Mouse (Mus musculus) adrenal gland, postnatal 25 days (tissue): Measurements from ENCODE around the gene Nfkbil1. TPM values are rescaled to one million over a fixed set of nuclear protein-coding genes. Genes with fewer than 3 reads are reported as not detected.

Experiments
- DNase-seq: peaks from one replicate; pipeline ENCODE4 v3.0.0; 2021; ENCODE audit warnings: mixed read lengths
- long read RNA-seq: library from polyadenylated mRNA; stranded (forward); transcript quantifications from one replicate; pipeline ENCODE4 v2.0.0, GENCODE M21; 2021
- total RNA-seq: library from RNA; stranded (reverse); gene quantifications from 2 replicates; pipeline ENCODE4 v1.2.3, GENCODE M21; 2021

Nfkbil1 gene
- total RNA-seq = 18.3 and 24.1 TPM in 2 replicates
- long read RNA-seq, transcript Nfkbil1-201 (4 exons, 1,447 nt) = major isoform, 9 of 19 reads
- long read RNA-seq, partial matches to known transcripts = 2 of 19 reads
- long read RNA-seq, other reads (novel, unspliced or antisense) = 8 of 19 reads

- peak; percentile 87 for DNase-seq
These were observed at the start of gene Nfkbil1 for GRCm38 (mm10) chr17:35235614-35236389. Gene Nfkbil1, minus strand, starts transcription at chr17:35235792.

DNA sequence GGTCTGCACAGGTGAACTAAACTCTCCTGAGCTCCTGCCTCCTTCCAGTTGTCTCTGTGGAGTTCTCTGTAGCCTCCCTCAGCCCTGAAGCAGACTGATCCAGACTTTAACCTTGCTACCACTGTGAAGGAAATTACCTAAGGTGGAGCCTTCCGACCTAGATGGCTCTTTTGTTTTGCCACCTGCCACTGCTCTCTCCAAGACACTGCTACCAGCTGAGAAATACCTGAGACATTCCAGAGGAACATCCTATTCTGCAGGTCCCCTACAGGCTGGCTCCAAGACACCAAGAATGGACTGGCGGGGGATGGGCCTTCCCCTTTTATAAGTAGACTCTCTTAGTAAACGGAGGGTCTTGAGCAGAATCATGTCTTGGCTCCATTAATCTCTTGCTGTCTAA, 44.7 kb upstream of the Nfkbil1 start:
- DNase-seq = no peak

GRCm38 (mm10) chr17:35278957-35279688, 43.5 kb upstream of the Nfkbil1 start:
- no peak for DNase-seq

DNA sequence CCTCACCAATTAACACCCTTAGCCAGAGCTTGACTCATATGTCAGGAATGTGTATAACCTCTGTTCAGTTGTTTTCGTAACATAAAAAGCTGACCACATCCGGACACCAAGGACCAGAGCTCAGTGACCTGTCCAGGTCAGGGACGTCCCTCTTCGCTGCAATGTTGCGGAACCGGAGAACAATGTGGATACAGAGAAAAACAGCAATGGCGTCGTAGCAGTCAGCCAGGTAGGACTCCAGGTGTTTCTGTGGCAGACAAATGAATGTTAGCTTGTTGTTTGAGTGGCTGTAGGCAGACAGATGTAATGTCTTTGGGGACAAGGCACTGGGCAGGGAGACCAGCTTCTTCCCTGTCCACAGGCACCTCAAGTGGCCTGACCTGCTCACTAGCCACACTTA, 42.5 kb upstream of the Nfkbil1 start:
- DNase-seq = no peak

DNA sequence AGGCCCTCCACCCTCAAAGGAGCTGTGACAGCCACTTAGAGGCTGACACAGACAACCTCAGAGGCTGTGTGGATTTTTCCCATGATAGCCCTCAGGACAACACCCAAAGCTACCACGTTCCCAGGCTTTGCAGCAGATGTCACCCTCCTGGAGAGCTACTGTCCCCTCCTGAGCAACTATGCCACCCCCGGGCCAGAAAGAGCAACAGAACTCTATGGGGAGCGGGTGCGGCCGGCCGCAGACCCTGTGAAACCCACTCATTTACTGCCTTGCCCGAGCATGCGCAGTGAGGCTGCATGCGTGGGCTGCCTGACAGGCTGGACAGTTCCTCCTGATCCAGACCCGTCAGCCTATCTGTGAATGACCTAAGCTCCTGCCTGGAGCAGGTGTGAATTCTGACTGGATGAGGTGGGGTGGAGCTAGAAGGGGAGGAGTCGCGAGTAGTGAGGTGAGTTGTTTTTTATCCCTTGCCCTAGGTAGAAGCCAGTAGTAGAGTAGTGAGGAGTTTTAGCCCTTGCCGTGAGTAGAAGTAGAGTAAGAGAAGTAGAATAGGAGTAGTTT, 40.8 kb upstream of the Nfkbil1 start:
- no peak for DNase-seq

GRCm38 (mm10) chr17:35274770-35275169, 39.2 kb upstream of the Nfkbil1 start:
- DNase-seq = peak; percentile 92

GRCm38 (mm10) chr17:35272249-35272648, 36.7 kb upstream of the Nfkbil1 start:
- no peak for DNase-seq

- DNase-seq = peak; percentile 70
These were observed 34.2 kb upstream of the Nfkbil1 start for GRCm38 (mm10) chr17:35269653-35270347.

DNA sequence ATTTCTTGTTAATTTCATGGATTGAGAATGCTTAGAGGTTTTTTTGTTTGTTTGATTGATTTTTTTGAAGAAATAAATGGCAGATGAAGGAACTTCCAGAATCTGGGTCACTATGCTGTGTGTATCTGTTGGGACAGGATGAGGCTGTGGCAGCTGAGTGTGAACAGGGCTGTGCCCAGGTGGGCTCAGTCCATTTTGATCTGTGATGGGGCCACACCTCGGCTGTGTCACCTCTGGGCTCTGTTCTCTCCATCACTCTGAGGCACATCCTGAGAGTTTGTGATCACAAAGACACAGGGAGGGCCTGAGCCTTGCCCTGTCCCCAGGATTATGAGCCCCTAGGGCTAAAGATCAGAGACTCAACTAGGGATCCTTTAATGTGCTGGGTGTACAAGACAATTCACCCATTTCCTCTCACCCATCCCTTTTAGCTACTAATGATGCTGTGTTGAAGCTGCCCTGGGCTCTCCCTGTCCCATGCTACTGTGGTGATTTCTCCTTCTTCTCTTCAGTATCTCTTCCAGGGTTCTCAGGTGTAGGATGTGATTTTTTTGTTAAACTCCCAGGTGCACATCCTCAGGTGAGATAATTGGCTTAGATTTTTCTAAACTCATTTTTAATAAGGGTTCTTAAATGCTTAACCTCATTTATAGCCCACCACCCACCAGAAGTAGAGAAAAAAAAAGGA, 32.0 kb upstream of the Nfkbil1 start:
- no peak for DNase-seq

- DNase-seq = peak; percentile 29
These were observed 27.9 kb upstream of the Nfkbil1 start for GRCm38 (mm10) chr17:35263523-35263883.

GRCm38 (mm10) chr17:35262664-35263522, 27.3 kb upstream of the Nfkbil1 start, which contains the start of gene H2-D1:
Gene H2-D1, plus strand, starts transcription at chr17:35262730.
- peak; percentile 99 for DNase-seq

GRCm38 (mm10) chr17:35261651-35262050, 26.1 kb upstream of the Nfkbil1 start:
- DNase-seq = no peak

GRCm38 (mm10) chr17:35259621-35260020, 24.0 kb upstream of the Nfkbil1 start:
- no peak for DNase-seq

DNA sequence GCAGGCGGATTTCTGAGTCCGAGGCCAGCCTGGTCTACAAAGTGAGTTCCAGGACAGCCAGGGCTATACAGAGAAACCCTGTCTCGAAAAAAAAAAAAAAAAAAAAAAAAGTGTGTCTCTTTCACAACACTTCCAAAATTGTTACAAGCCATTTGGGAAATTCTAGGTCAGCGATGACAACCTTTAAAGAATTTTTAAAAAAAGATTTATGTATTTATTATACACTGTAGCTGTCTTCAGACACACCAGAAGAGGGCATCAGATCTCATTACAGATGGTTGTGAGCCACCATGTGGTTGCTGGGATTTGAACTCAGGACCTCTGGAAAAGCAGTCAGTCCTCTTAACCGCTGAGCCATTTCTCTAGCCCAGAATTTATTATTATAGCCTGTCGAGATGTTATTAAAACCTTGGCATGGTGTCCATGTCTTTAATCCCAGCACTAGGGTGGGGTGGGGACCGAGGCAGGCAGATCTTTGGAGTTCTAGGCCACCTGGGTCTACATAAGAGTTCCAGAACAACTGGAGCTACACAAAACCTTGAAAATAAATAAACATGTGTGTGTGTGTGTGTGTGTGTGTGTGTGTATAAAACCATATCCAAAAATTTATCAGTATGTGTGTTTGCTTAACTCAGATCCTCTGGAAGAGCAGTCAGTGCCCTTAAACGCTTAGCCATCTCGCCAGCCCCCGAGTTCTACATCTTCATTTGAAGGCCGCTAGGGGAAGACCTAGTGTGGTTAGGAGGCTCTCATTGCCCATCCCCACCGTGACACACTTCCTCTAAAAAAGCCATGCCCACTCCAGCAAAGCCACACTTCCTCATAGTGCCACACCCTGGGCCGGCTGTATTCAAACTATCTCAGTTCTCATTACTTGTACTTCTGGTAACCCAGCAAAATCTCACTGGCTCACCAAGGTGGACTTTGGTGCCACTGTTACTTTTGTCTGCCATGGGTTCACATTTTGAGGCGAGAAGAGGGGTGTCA, 23.2 kb upstream of the Nfkbil1 start:
- DNase-seq = no peak

DNA sequence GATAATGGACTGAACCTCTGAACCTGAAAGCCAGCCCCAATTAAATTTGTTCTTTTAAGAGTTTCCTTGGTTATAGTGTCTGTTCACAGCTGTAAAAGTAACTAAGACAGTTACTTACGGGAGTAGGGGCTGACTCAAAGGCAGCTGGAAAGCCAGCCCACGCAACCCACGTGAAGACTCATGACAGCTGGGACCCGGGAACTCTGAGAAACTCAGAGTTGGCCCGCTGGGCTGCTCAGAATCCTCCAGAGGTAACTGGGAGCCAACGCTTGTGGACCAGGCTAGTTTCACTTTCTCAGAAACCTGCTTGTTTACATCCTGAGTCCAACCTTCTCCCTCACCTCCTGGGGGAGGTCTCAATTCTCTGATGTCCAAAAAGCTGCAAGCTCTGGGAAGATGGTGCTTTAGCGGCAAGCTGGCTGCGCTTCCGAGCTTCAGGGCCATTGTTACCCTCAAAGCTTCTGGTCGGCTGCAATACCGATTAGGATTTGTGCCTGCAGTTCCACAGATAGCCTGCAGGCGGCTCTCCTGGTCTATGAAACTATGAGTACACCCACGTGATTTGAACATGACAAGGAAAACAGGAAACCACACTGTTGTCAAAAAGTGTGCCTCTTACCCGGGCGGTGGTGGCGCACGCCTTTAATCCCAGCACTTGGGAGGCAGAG, 22.4 kb upstream of the Nfkbil1 start:
- peak; percentile 91 for DNase-seq

GRCm38 (mm10) chr17:35257378-35257777, 21.8 kb upstream of the Nfkbil1 start:
- DNase-seq = no peak

DNA sequence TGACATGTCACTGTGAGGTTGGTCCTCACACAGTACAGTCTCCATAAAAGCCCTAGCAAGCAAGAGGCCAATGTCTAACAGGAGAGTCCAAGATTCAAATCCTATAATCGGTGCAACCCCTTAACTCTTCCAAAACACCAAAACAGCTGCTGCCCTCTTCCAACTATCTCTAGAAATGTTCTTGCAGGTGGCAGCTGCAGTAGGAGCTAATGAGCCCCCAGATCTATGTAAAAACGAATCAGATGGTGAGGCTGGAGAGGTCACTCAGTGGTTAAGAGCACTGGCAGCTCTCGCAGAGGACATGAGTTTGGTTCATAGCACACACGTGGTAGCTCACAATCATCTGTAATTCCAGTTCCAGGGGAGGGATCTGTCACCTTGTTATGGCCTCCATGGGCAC, 20.1 kb upstream of the Nfkbil1 start:
- no peak for DNase-seq

- no peak for DNase-seq
These were observed 19.7 kb upstream of the Nfkbil1 start for GRCm38 (mm10) chr17:35255301-35255700.
